Mouse (Mus musculus): Measurements from ENCODE around the gene Plvap. TPM values are rescaled to one million over a fixed set of nuclear protein-coding genes. Genes with fewer than 3 reads are reported as not detected.
"Not testable (repeated sequence)": the region's sequence is repeated elsewhere in the genome, so short reads cannot be mapped to it uniquely, and the experiment has no call there.

Plvap gene
- polyA plus RNA-seq, 1 experiment, result 25.6 TPM

GRCm38 (mm10) chr8:71521634-71522033 lies 10.1 kb upstream of the Plvap start:
- TF ChIP-seq POLR2A (IDR thresholded peaks at IDR 0.05; ENCODE audit: borderline replicate concordance, insufficient read depth, low read length), result no peak
- TF ChIP-seq CTCF (IDR thresholded peaks at IDR 0.05; ENCODE audit: borderline replicate concordance, insufficient read depth, low read depth, low read length), result peak; percentile 94
- Histone ChIP-seq H3K27me3 (ENCODE audit: control insufficient read depth, insufficient read depth, low read length) (peaks cover 8% of the 10 kb centered on the region; the same call in 1 of the 2 replicates), H3K27ac (ENCODE audit: insufficient read depth, low read length) (no peak overlapping the region), H3K4me1 (ENCODE audit: control insufficient read depth, insufficient read depth, low read length) (no peaks in the 10 kb centered on the region; the same call in 1 of the 2 replicates), H3K4me3 (replicated peaks; ENCODE audit: insufficient read depth, low read depth, low read length) (no peak overlapping the region)
- WGBS, result 2% methylated on average over 17 of the region's 17 CpGs
- peak; percentile 86 to 93 for DNase-seq

- H3K4me3 ChIP-seq (replicated peaks; ENCODE audit: insufficient read depth, low read depth, low read length); H3K4me1 ChIP-seq (ENCODE audit: control insufficient read depth, insufficient read depth, low read length); H3K27me3 ChIP-seq (ENCODE audit: control insufficient read depth, insufficient read depth, low read length); H3K27ac ChIP-seq (ENCODE audit: insufficient read depth, low read length): not testable (repeated sequence)
- peak in 1 of 2 experiments; percentile 44 for DNase-seq
- WGBS, result 33% methylated on average over 10 of the region's 10 CpGs
- TF ChIP-seq CTCF (IDR thresholded peaks at IDR 0.05; ENCODE audit: borderline replicate concordance, insufficient read depth, low read depth, low read length), result peak; percentile 66
Observed at GRCm38 (mm10) chr8:71519037-71519825, 7.7 kb upstream of the Plvap start.

GRCm38 (mm10) chr8:71516786-71517185 lies 5.2 kb upstream of the Plvap start:
- 32% methylated on average over 6 of the region's 6 CpGs for WGBS
- no peak for TF ChIP-seq CTCF (IDR thresholded peaks at IDR 0.05; ENCODE audit: borderline replicate concordance, insufficient read depth, low read depth, low read length)
- Histone ChIP-seq H3K4me3 (replicated peaks; ENCODE audit: insufficient read depth, low read depth, low read length) (no peak overlapping the region), H3K27me3 (ENCODE audit: control insufficient read depth, insufficient read depth, low read length) (no peaks in the 10 kb centered on the region), H3K4me1 (ENCODE audit: control insufficient read depth, insufficient read depth, low read length) (no peaks in the 10 kb centered on the region), H3K27ac (ENCODE audit: insufficient read depth, low read length) (no peak overlapping the region)
- no peak for DNase-seq

GRCm38 (mm10) chr8:71515043-71515442 lies 3.5 kb upstream of the Plvap start:
- no peak overlapping the region for H3K27ac ChIP-seq (ENCODE audit: insufficient read depth, low read length)
- H3K4me3 ChIP-seq (replicated peaks; ENCODE audit: insufficient read depth, low read depth, low read length), result no peak overlapping the region
- H3K4me1 ChIP-seq (ENCODE audit: control insufficient read depth, insufficient read depth, low read length), result no peaks in the 10 kb centered on the region
- TF ChIP-seq POLR2A (IDR thresholded peaks at IDR 0.05; ENCODE audit: borderline replicate concordance, insufficient read depth, low read length) (no peak), CTCF (IDR thresholded peaks at IDR 0.05; ENCODE audit: borderline replicate concordance, insufficient read depth, low read depth, low read length) (no peak)
- no peaks in the 10 kb centered on the region for H3K27me3 ChIP-seq (ENCODE audit: control insufficient read depth, insufficient read depth, low read length)
- no peak for DNase-seq
- WGBS, result 68% methylated on average over 5 of the region's 5 CpGs

- DNase-seq, result no peak
- TF ChIP-seq POLR2A (IDR thresholded peaks at IDR 0.05; ENCODE audit: borderline replicate concordance, insufficient read depth, low read length) (no peak), CTCF (IDR thresholded peaks at IDR 0.05; ENCODE audit: borderline replicate concordance, insufficient read depth, low read depth, low read length) (no peak)
- no peaks in the 10 kb centered on the region for H3K4me1 ChIP-seq (ENCODE audit: control insufficient read depth, insufficient read depth, low read length)
- H3K27ac ChIP-seq (ENCODE audit: insufficient read depth, low read length), result no peak overlapping the region
- no peak overlapping the region for H3K4me3 ChIP-seq (replicated peaks; ENCODE audit: insufficient read depth, low read depth, low read length)
- 78% methylated on average over 15 of the region's 15 CpGs for WGBS
- H3K27me3 ChIP-seq (ENCODE audit: control insufficient read depth, insufficient read depth, low read length), result no peaks in the 10 kb centered on the region
Observed at GRCm38 (mm10) chr8:71513018-71513754, 1.6 kb upstream of the Plvap start.

GRCm38 (mm10) chr8:71509316-71509715 lies 2.2 kb downstream of the Plvap start:
- Histone ChIP-seq H3K27ac (ENCODE audit: insufficient read depth, low read length) (no peak overlapping the region), H3K27me3 (ENCODE audit: control insufficient read depth, insufficient read depth, low read length) (no peaks in the 10 kb centered on the region), H3K4me1 (ENCODE audit: control insufficient read depth, insufficient read depth, low read length) (peaks cover 13% of the 10 kb centered on the region), H3K4me3 (replicated peaks; ENCODE audit: insufficient read depth, low read depth, low read length) (no peak overlapping the region)
- TF ChIP-seq CTCF (IDR thresholded peaks at IDR 0.05; ENCODE audit: borderline replicate concordance, insufficient read depth, low read depth, low read length) (no peak), POLR2A (IDR thresholded peaks at IDR 0.05; ENCODE audit: borderline replicate concordance, insufficient read depth, low read length) (no peak)
- DNase-seq, result no peak
- WGBS, result 67% methylated on average over 2 of the region's 2 CpGs

GRCm38 (mm10) chr8:71507589-71508104 lies 3.9 kb downstream of the Plvap start:
- TF ChIP-seq CTCF (IDR thresholded peaks at IDR 0.05; ENCODE audit: borderline replicate concordance, insufficient read depth, low read depth, low read length) (no peak), POLR2A (IDR thresholded peaks at IDR 0.05; ENCODE audit: borderline replicate concordance, insufficient read depth, low read length) (peak; percentile 63; the same call in 1 of the 2 replicates)
- H3K27ac ChIP-seq (ENCODE audit: insufficient read depth, low read length), result 0 out of 2 replicates have a peak overlapping the region, but pooled peaks have one; percentile 6
- H3K4me3 ChIP-seq (replicated peaks; ENCODE audit: insufficient read depth, low read depth, low read length), result peak overlapping the region; percentile 60
- H3K27me3 ChIP-seq (ENCODE audit: control insufficient read depth, insufficient read depth, low read length), result no peaks in the 10 kb centered on the region
- peak; percentile 84 to 88 for DNase-seq
- under 1% methylated on average over 61 of the region's 61 CpGs for WGBS
- H3K4me1 ChIP-seq (ENCODE audit: control insufficient read depth, insufficient read depth, low read length), result peaks cover 13% of the 10 kb centered on the region
